8 mouse cellular contexts compared by ENCODE assay signal in the genomic region with DNA sequence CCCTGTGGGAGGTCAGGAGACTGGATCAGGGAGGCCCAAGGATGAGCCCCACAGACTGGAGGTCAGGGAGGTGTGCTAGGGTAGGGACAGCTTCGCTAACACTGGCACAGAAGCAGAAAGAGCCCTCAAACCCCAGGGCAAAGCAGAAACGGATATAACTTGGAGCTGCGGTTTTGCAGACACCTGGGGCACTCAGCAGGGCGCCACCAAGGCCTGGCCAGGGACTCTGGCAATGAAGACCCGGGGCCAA. TPM values are rescaled to one million over a fixed set of nuclear protein-coding genes. Genes with fewer than 3 reads are reported as not detected.
DNase-seq lines count a peak whose midpoint lies in the region; ATAC-seq and TF ChIP-seq lines count a peak whose summit lies in the region.

No protein-coding gene starts in this region.

- H3K27ac ChIP-seq in cerebellum, adult 2 months (ENCODE audit: insufficient read depth, low read length), result peak overlapping the region; percentile 66
- peak overlapping the region; percentile 72 for H3K27ac ChIP-seq in thymus, adult 2 months (ENCODE audit: control insufficient read depth, insufficient read depth, low read length)
- H3K27ac ChIP-seq in liver, embryonic 11.5 days (ENCODE audit: low read depth, low read length), result peak overlapping the region; percentile 91
- peak overlapping the region; percentile 99 for H3K27ac ChIP-seq in stomach, embryonic 15.5 days

- H3K4me3 ChIP-seq in cerebellum, adult 2 months (replicated peaks; ENCODE audit: insufficient read depth, low read depth, low read length), result peak overlapping the region; percentile 76
- peak overlapping the region; percentile 65 for H3K4me3 ChIP-seq in thymus, adult 2 months (ENCODE audit: control insufficient read depth, insufficient read depth, low read length)
- H3K4me3 ChIP-seq in liver, embryonic 11.5 days (ENCODE audit: low read depth, low read length), result peak overlapping the region; percentile 71
- H3K4me3 ChIP-seq in stomach, embryonic 15.5 days (replicated peaks), result peak overlapping the region; percentile 78

- no peak for ATAC-seq in liver, embryonic 11.5 days (replicated peaks; ENCODE audit: low FRiP score)
- no peak; the same call in 1 of the 2 replicates for ATAC-seq in stomach, embryonic 15.5 days (ENCODE audit: insufficient read depth, low FRiP score, low read depth)

- WGBS in cerebellum, adult 2 months, result 0% methylated on average over 5 of the region's 5 CpGs
- WGBS in thymus, adult 2 months, result 0% methylated on average over 5 of the region's 5 CpGs
- WGBS in liver, embryonic 11.5 days, result 0% methylated on average over 5 of the region's 5 CpGs
- 3% methylated on average over 5 of the region's 5 CpGs for WGBS in stomach, embryonic 15.5 days

- no peak for TF ChIP-seq CTCF in cerebellum, adult 2 months (IDR thresholded peaks at IDR 0.05; ENCODE audit: borderline replicate concordance, insufficient read depth, low read depth, low read length)
- no peak for TF ChIP-seq CTCF in thymus, adult 2 months (IDR thresholded peaks at IDR 0.05; ENCODE audit: borderline replicate concordance, control insufficient read depth, extremely low read depth, insufficient read depth, low read length, poor library complexity)

- H3K4me1 ChIP-seq in cerebellum, adult 2 months (ENCODE audit: control insufficient read depth, insufficient read depth, low read length), result peaks cover 42% of the 10 kb centered on the region
- H3K4me1 ChIP-seq in thymus, adult 2 months (replicated peaks; ENCODE audit: control insufficient read depth, insufficient read depth, low read length), result peaks cover 22% of the 10 kb centered on the region
- H3K4me1 ChIP-seq in liver, embryonic 11.5 days (replicated peaks; ENCODE audit: control insufficient read depth, insufficient read depth, low read length), result peaks cover 21% of the 10 kb centered on the region
- peaks cover 36% of the 10 kb centered on the region for H3K4me1 ChIP-seq in stomach, embryonic 15.5 days

- no peak for TF ChIP-seq POLR2A in cerebellum, adult 2 months (IDR thresholded peaks at IDR 0.05; ENCODE audit: borderline replicate concordance, insufficient read depth, low read length)
- 0 out of 2 replicates have a peak, but pooled peaks have one; percentile 7 for TF ChIP-seq POLR2A in thymus, adult 2 months (IDR thresholded peaks at IDR 0.05; ENCODE audit: control insufficient read depth, extremely low read depth, insufficient read depth, low read length, poor library complexity)

- no peaks in the 10 kb centered on the region for H3K36me3 ChIP-seq in thymus, adult 2 months (ENCODE audit: control insufficient read depth, insufficient read depth, low read length)
- H3K36me3 ChIP-seq in liver, embryonic 11.5 days (ENCODE audit: control insufficient read depth, insufficient read depth, low read length), result peaks cover 2% of the 10 kb centered on the region; the same call in 1 of the 2 replicates
- H3K36me3 ChIP-seq in stomach, embryonic 15.5 days, result peaks cover 16% of the 10 kb centered on the region; the same call in 1 of the 2 replicates

- peak overlapping the region; percentile 77 for H3K9ac ChIP-seq in liver, embryonic 11.5 days (ENCODE audit: low read depth, low read length)
- H3K9ac ChIP-seq in stomach, embryonic 15.5 days, result peak overlapping the region; percentile 80; the same call in 1 of the 2 replicates

- no peaks in the 10 kb centered on the region for H3K27me3 ChIP-seq in cerebellum, adult 2 months (ENCODE audit: control insufficient read depth, insufficient read depth, low read length)
- H3K27me3 ChIP-seq in thymus, adult 2 months (ENCODE audit: control insufficient read depth, insufficient read depth, low read length), result no peaks in the 10 kb centered on the region
- no peaks in the 10 kb centered on the region for H3K27me3 ChIP-seq in liver, embryonic 11.5 days (replicated peaks; ENCODE audit: control insufficient read depth, insufficient read depth, low read length)
- H3K27me3 ChIP-seq in stomach, embryonic 15.5 days (replicated peaks), result no peaks in the 10 kb centered on the region

- DNase-seq in cerebellum, adult 2 months, result no peak
- DNase-seq in cerebellum, postnatal 14 days, result no peak
- DNase-seq in thymus, adult 2 months, result no peak
- no peak for DNase-seq in thymus, postnatal 4 days
- DNase-seq in liver, embryonic 11.5 days (ENCODE audit: low spot score), result no peak
- no peak for DNase-seq in retina, postnatal 1 day
- DNase-seq in layer of hippocampus, adult 11-12 months (ENCODE audit: low spot score), result no peak

- no peaks in the 10 kb centered on the region for H3K9me3 ChIP-seq in liver, embryonic 11.5 days (ENCODE audit: control insufficient read depth, low read length)
- no peaks in the 10 kb centered on the region for H3K9me3 ChIP-seq in stomach, embryonic 15.5 days

- peak overlapping the region; percentile 83 for H3K4me2 ChIP-seq in liver, embryonic 11.5 days
- peak overlapping the region; percentile 86 for H3K4me2 ChIP-seq in stomach, embryonic 15.5 days

RNA-seq across cellular contexts. Expression of a gene that starts 0.9 kb away (rescaled TPM):
- polyA plus RNA-seq in cerebellum, adult 2 months (2012; rRNA removed), result 33.3 and 36.1 TPM in 2 replicates
- polyA plus RNA-seq in thymus, adult 2 months (2012; rRNA removed), result 61.2 and 76.1 TPM in 2 replicates
- 46.8 and 50.7 TPM in 2 replicates for polyA plus RNA-seq in liver, embryonic 11.5 days (2014; fragmentation: Nextera tagmentation; extraction: Ambion mirVana)
- polyA plus RNA-seq in stomach, embryonic 15.5 days (2015; fragmentation: Nextera tagmentation; extraction: Ambion mirVana), result 59.3 and 63.4 TPM in 2 replicates

RNA-seq across cellular contexts. Expression of a gene that starts 4.7 kb away (rescaled TPM):
- polyA plus RNA-seq in cerebellum, adult 2 months (2012; rRNA removed), result 6.4 and 6.5 TPM in 2 replicates
- 15.8 and 16.3 TPM in 2 replicates for polyA plus RNA-seq in thymus, adult 2 months (2012; rRNA removed)
- 5.5 and 5.8 TPM in 2 replicates for polyA plus RNA-seq in liver, embryonic 11.5 days (2014; fragmentation: Nextera tagmentation; extraction: Ambion mirVana)
- polyA plus RNA-seq in stomach, embryonic 15.5 days (2015; fragmentation: Nextera tagmentation; extraction: Ambion mirVana), result 15.6 and 17.0 TPM in 2 replicates

RNA-seq across cellular contexts. Expression of a gene that starts 24.1 kb away (rescaled TPM):
- not detected in 2 replicates for polyA plus RNA-seq in cerebellum, adult 2 months (2012; rRNA removed)
- polyA plus RNA-seq in thymus, adult 2 months (2012; rRNA removed), result not detected in 2 replicates
- polyA plus RNA-seq in liver, embryonic 11.5 days (2014; fragmentation: Nextera tagmentation; extraction: Ambion mirVana), result 0.25 and 0.40 TPM in 2 replicates
- 0.24 and 0.26 TPM in 2 replicates for polyA plus RNA-seq in stomach, embryonic 15.5 days (2015; fragmentation: Nextera tagmentation; extraction: Ambion mirVana)

RNA-seq across cellular contexts. Expression of a gene that starts 36.5 kb away (rescaled TPM):
- 35.2 and 37.8 TPM in 2 replicates for polyA plus RNA-seq in cerebellum, adult 2 months (2012; rRNA removed)
- polyA plus RNA-seq in thymus, adult 2 months (2012; rRNA removed), result 38.9 and 43.7 TPM in 2 replicates
- polyA plus RNA-seq in liver, embryonic 11.5 days (2014; fragmentation: Nextera tagmentation; extraction: Ambion mirVana), result 3.1 and 3.7 TPM in 2 replicates
- polyA plus RNA-seq in stomach, embryonic 15.5 days (2015; fragmentation: Nextera tagmentation; extraction: Ambion mirVana), result 3.8 and 4.8 TPM in 2 replicates
